Mouse (Mus musculus): ENCODE measurements around the gene Epo. TPM values are rescaled to one million over a fixed set of nuclear protein-coding genes. Genes with fewer than 3 reads are reported as not detected.
A peak's percentile ranks its signal among the peaks of the same experiment; 100 is the strongest.

Gene Epo
- polyA plus RNA-seq, 1 experiment: not detected

- Histone ChIP-seq H3K4me3 (replicated peaks; ENCODE audit: insufficient read depth, low read depth, low read length) (peak overlapping the region; percentile 55), H3K4me1 (ENCODE audit: control insufficient read depth, insufficient read depth, low read length) (peaks cover 18% of the 10 kb centered on the region), H3K27me3 (ENCODE audit: control insufficient read depth, insufficient read depth, low read length) (no peaks in the 10 kb centered on the region), H3K27ac (ENCODE audit: insufficient read depth, low read length) (peak overlapping the region; percentile 68)
- DNase-seq: peak in 1 of 2 experiments; percentile 23
- TF ChIP-seq CTCF (IDR thresholded peaks at IDR 0.05; ENCODE audit: borderline replicate concordance, insufficient read depth, low read depth, low read length) (no peak), POLR2A (IDR thresholded peaks at IDR 0.05; ENCODE audit: borderline replicate concordance, insufficient read depth, low read length) (no peak)
- WGBS: 34% methylated on average over 8 of the region's 8 CpGs
Observed at GRCm38 (mm10) chr5:137530075-137530474, 3.0 kb downstream of the Epo start.

- WGBS: 42% methylated on average over 15 of the region's 15 CpGs
- peaks cover 18% of the 10 kb centered on the region for H3K4me1 ChIP-seq (ENCODE audit: control insufficient read depth, insufficient read depth, low read length)
- H3K27me3 ChIP-seq (ENCODE audit: control insufficient read depth, insufficient read depth, low read length): no peaks in the 10 kb centered on the region
- H3K27ac ChIP-seq (ENCODE audit: insufficient read depth, low read length): no peak overlapping the region
- no peak overlapping the region for H3K4me3 ChIP-seq (replicated peaks; ENCODE audit: insufficient read depth, low read depth, low read length)
- DNase-seq: peak in 1 of 2 experiments; percentile 55
- TF ChIP-seq POLR2A (IDR thresholded peaks at IDR 0.05; ENCODE audit: borderline replicate concordance, insufficient read depth, low read length) (no peak), CTCF (IDR thresholded peaks at IDR 0.05; ENCODE audit: borderline replicate concordance, insufficient read depth, low read depth, low read length) (no peak)
Observed at GRCm38 (mm10) chr5:137529221-137529995, 3.6 kb downstream of the Epo start.

GRCm38 (mm10) chr5:137528247-137528968 is 4.6 kb downstream of the Epo start:
- no peak overlapping the region for H3K4me3 ChIP-seq (replicated peaks; ENCODE audit: insufficient read depth, low read depth, low read length)
- no peaks in the 10 kb centered on the region for H3K27me3 ChIP-seq (ENCODE audit: control insufficient read depth, insufficient read depth, low read length)
- DNase-seq: peak in 1 of 2 experiments; percentile 52
- H3K4me1 ChIP-seq (ENCODE audit: control insufficient read depth, insufficient read depth, low read length): peaks cover 19% of the 10 kb centered on the region
- no peak for TF ChIP-seq POLR2A (IDR thresholded peaks at IDR 0.05; ENCODE audit: borderline replicate concordance, insufficient read depth, low read length)
- TF ChIP-seq CTCF (IDR thresholded peaks at IDR 0.05; ENCODE audit: borderline replicate concordance, insufficient read depth, low read depth, low read length): no peak
- 62% methylated on average over 22 of the region's 22 CpGs for WGBS
- no peak overlapping the region for H3K27ac ChIP-seq (ENCODE audit: insufficient read depth, low read length)

GRCm38 (mm10) chr5:137527413-137527812 is 5.6 kb downstream of the Epo start:
- Histone ChIP-seq H3K4me1 (ENCODE audit: control insufficient read depth, insufficient read depth, low read length) (peaks cover 22% of the 10 kb centered on the region), H3K27ac (ENCODE audit: insufficient read depth, low read length) (no peak overlapping the region), H3K27me3 (ENCODE audit: control insufficient read depth, insufficient read depth, low read length) (no peaks in the 10 kb centered on the region), H3K4me3 (replicated peaks; ENCODE audit: insufficient read depth, low read depth, low read length) (no peak overlapping the region)
- 24% methylated on average over 1 of the region's 1 CpGs for WGBS
- TF ChIP-seq CTCF (IDR thresholded peaks at IDR 0.05; ENCODE audit: borderline replicate concordance, insufficient read depth, low read depth, low read length): no peak
- no peak for TF ChIP-seq POLR2A (IDR thresholded peaks at IDR 0.05; ENCODE audit: borderline replicate concordance, insufficient read depth, low read length)
- no peak for DNase-seq

GRCm38 (mm10) chr5:137526192-137526936 is 6.7 kb downstream of the Epo start:
- Histone ChIP-seq H3K4me3 (replicated peaks; ENCODE audit: insufficient read depth, low read depth, low read length) (no peak overlapping the region), H3K4me1 (ENCODE audit: control insufficient read depth, insufficient read depth, low read length) (peaks cover 22% of the 10 kb centered on the region), H3K27ac (ENCODE audit: insufficient read depth, low read length) (peak overlapping the region; percentile 12; the same call in 1 of the 2 replicates), H3K27me3 (ENCODE audit: control insufficient read depth, insufficient read depth, low read length) (no peaks in the 10 kb centered on the region)
- WGBS: 13% methylated on average over 16 of the region's 16 CpGs
- DNase-seq: peak; percentile 54 to 61
- TF ChIP-seq CTCF (IDR thresholded peaks at IDR 0.05; ENCODE audit: borderline replicate concordance, insufficient read depth, low read depth, low read length): no peak
- TF ChIP-seq POLR2A (IDR thresholded peaks at IDR 0.05; ENCODE audit: borderline replicate concordance, insufficient read depth, low read length): no peak

- TF ChIP-seq POLR2A (IDR thresholded peaks at IDR 0.05; ENCODE audit: borderline replicate concordance, insufficient read depth, low read length) (no peak), CTCF (IDR thresholded peaks at IDR 0.05; ENCODE audit: borderline replicate concordance, insufficient read depth, low read depth, low read length) (no peak)
- H3K27ac ChIP-seq (ENCODE audit: insufficient read depth, low read length): no peak overlapping the region
- 67% methylated on average over 16 of the region's 16 CpGs for WGBS
- no peak overlapping the region for H3K4me3 ChIP-seq (replicated peaks; ENCODE audit: insufficient read depth, low read depth, low read length)
- H3K27me3 ChIP-seq (ENCODE audit: control insufficient read depth, insufficient read depth, low read length): no peaks in the 10 kb centered on the region
- peaks cover 22% of the 10 kb centered on the region for H3K4me1 ChIP-seq (ENCODE audit: control insufficient read depth, insufficient read depth, low read length)
- DNase-seq: peak in 1 of 2 experiments; percentile 30
Observed at GRCm38 (mm10) chr5:137525511-137525910, 7.5 kb downstream of the Epo start.

GRCm38 (mm10) chr5:137524671-137525070 is 8.4 kb downstream of the Epo start:
- WGBS: 55% methylated on average over 13 of the region's 13 CpGs
- TF ChIP-seq CTCF (IDR thresholded peaks at IDR 0.05; ENCODE audit: borderline replicate concordance, insufficient read depth, low read depth, low read length) (no peak), POLR2A (IDR thresholded peaks at IDR 0.05; ENCODE audit: borderline replicate concordance, insufficient read depth, low read length) (no peak)
- no peak overlapping the region for H3K4me3 ChIP-seq (replicated peaks; ENCODE audit: insufficient read depth, low read depth, low read length)
- H3K4me1 ChIP-seq (ENCODE audit: control insufficient read depth, insufficient read depth, low read length): peaks cover 16% of the 10 kb centered on the region
- no peak overlapping the region for H3K27ac ChIP-seq (ENCODE audit: insufficient read depth, low read length)
- DNase-seq: no peak
- H3K27me3 ChIP-seq (ENCODE audit: control insufficient read depth, insufficient read depth, low read length): no peaks in the 10 kb centered on the region

Measured in cerebellum, adult 2 months (tissue).